In the genomic region with DNA sequence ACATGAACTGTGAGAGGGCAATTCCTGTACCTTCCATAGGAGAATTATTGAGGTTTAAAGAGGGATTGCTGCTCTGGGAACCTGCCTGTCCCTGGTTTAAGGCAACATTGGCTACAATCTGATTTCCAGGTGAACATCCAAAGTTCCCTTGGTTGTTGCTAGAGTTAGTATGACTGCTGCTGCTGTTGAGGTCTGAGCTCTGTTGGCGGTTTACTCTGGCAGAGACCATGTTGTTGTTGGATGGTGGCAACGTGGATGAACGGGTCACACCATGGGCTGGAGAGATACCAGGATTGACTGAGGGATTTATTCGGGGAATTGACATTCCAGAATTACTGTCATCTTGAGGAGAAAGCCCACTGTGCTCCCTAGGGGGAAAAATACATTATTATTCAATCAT, we compare ENCODE assay signal across 26 mouse cellular contexts.
"Had no signal": no experiment of that assay in that cellular context is flagged by ENCODE, and none has a peak within 500 bp of the region (broad histone marks: within the 10 kb centered on the region; RNA-seq: fewer than 3 reads in every experiment).

No protein-coding gene starts in this region.

- H3K27ac ChIP-seq: limb, embryonic 10.5 days; limb, embryonic 12.5 days; limb, embryonic 13.5 days; limb, embryonic 15.5 days; liver, embryonic 12.5 days; liver, embryonic 13.5 days; liver, embryonic 14.5 days; liver, embryonic 15.5 days; lung, embryonic 15.5 days; macrophage; midbrain, embryonic 10.5 days; midbrain, embryonic 12.5 days; midbrain, embryonic 13.5 days; midbrain, embryonic 15.5 days; neural tube, embryonic 12.5 days had no signal

- DNase-seq: left cerebral cortex, postnatal 4 days; liver; liver, embryonic 13.5 days; liver, postnatal 0 days; lung, adult 2 months; lung, embryonic 14.5 days; lung, postnatal 10 days; lung, postnatal 36 days; lung, postnatal 4 days; midbrain, embryonic 14.5 days had no signal

- H3K4me3 ChIP-seq: limb, embryonic 10.5 days; limb, embryonic 12.5 days; limb, embryonic 13.5 days; limb, embryonic 15.5 days; liver, embryonic 12.5 days; liver, embryonic 13.5 days; liver, embryonic 15.5 days; lung, embryonic 15.5 days; megakaryocyte, embryonic 14.5 days; midbrain, embryonic 10.5 days; midbrain, embryonic 12.5 days; midbrain, embryonic 13.5 days; midbrain, embryonic 15.5 days; myocyte; neural tube, embryonic 12.5 days had no signal
